Mouse (Mus musculus): ENCODE results near the gene Rsph6a. TPM values are rescaled to one million over a fixed set of nuclear protein-coding genes. Genes with fewer than 3 reads are reported as not detected.

Rsph6a gene
- polyA plus RNA-seq, 1 experiment from 2014 or later: not detected

GRCm38 (mm10) chr7:19084921-19085473 lies 30.5 kb downstream of the Rsph6a start:
- Histone ChIP-seq H3K4me1 (peaks cover 48% of the 10 kb centered on the region), H3K9ac (peak overlapping the region; percentile 53; the same call in 1 of the 2 replicates), H3K9me3 (no peaks in the 10 kb centered on the region), H3K27ac (no peak overlapping the region), H3K4me2 (replicated peaks) (peak overlapping the region; percentile 50), H3K36me3 (peaks cover 62% of the 10 kb centered on the region), H3K27me3 (no peaks in the 10 kb centered on the region), H3K4me3 (peak overlapping the region; percentile 27)
- WGBS: 20% methylated on average over 9 of the region's 9 CpGs
- ATAC-seq (ENCODE audit: low FRiP score, low read depth): no peak

GRCm38 (mm10) chr7:19085495-19085894 lies 31.0 kb downstream of the Rsph6a start:
- H3K36me3 ChIP-seq: peaks cover 62% of the 10 kb centered on the region
- H3K27me3 ChIP-seq: no peaks in the 10 kb centered on the region
- H3K4me3 ChIP-seq: peak overlapping the region; percentile 27
- H3K4me1 ChIP-seq: peaks cover 48% of the 10 kb centered on the region
- H3K9ac ChIP-seq: peak overlapping the region; percentile 53; the same call in 1 of the 2 replicates
- WGBS: 10% methylated on average over 6 of the region's 6 CpGs
- no peak for ATAC-seq (ENCODE audit: low FRiP score, low read depth)
- H3K27ac ChIP-seq: no peak overlapping the region
- no peaks in the 10 kb centered on the region for H3K9me3 ChIP-seq
- peak overlapping the region; percentile 50 for H3K4me2 ChIP-seq (replicated peaks)

GRCm38 (mm10) chr7:19086042-19086441 lies 31.6 kb downstream of the Rsph6a start:
- no peak for ATAC-seq (ENCODE audit: low FRiP score, low read depth)
- WGBS: 8% methylated on average over 14 of the region's 14 CpGs
- H3K36me3 ChIP-seq: peaks cover 62% of the 10 kb centered on the region

GRCm38 (mm10) chr7:19086760-19087159 lies 32.3 kb downstream of the Rsph6a start:
- no peak overlapping the region for H3K4me3 ChIP-seq
- no peak for ATAC-seq (ENCODE audit: low FRiP score, low read depth)
- H3K4me2 ChIP-seq (replicated peaks): no peak overlapping the region
- H3K4me1 ChIP-seq: peaks cover 50% of the 10 kb centered on the region
- peaks cover 3% of the 10 kb centered on the region; the same call in 1 of the 2 replicates for H3K27me3 ChIP-seq
- H3K9ac ChIP-seq: no peak overlapping the region
- H3K27ac ChIP-seq: no peak overlapping the region
- H3K9me3 ChIP-seq: no peaks in the 10 kb centered on the region
- peaks cover 58% of the 10 kb centered on the region for H3K36me3 ChIP-seq
- 62% methylated on average over 18 of the region's 18 CpGs for WGBS

More at GRCm38 (mm10) chr7:19086042-19086441, 31.6 kb downstream of the Rsph6a start:
- Histone ChIP-seq H3K9ac (no peak overlapping the region), H3K9me3 (no peaks in the 10 kb centered on the region), H3K4me2 (replicated peaks) (peak overlapping the region; percentile 50), H3K4me3 (peak overlapping the region; percentile 27; the same call in 1 of the 2 replicates), H3K4me1 (peaks cover 48% of the 10 kb centered on the region), H3K27ac (no peak overlapping the region), H3K27me3 (no peaks in the 10 kb centered on the region)

GRCm38 (mm10) chr7:19088813-19089212 lies 34.3 kb downstream of the Rsph6a start:
- no peak overlapping the region for H3K4me3 ChIP-seq

GRCm38 (mm10) chr7:19091913-19092312 lies 37.4 kb downstream of the Rsph6a start:
- 37% methylated on average over 15 of the region's 17 CpGs for WGBS
- no peak overlapping the region for H3K27ac ChIP-seq
- H3K36me3 ChIP-seq: peaks cover 48% of the 10 kb centered on the region
- H3K9me3 ChIP-seq: no peaks in the 10 kb centered on the region
- H3K4me2 ChIP-seq (replicated peaks): peak overlapping the region; percentile 96
- peak overlapping the region; percentile 88; the same call in 1 of the 2 replicates for H3K4me3 ChIP-seq
- no peak for ATAC-seq (ENCODE audit: low FRiP score, low read depth)
- peaks cover 33% of the 10 kb centered on the region for H3K4me1 ChIP-seq
- peak overlapping the region; percentile 68 for H3K9ac ChIP-seq
- H3K27me3 ChIP-seq: peaks cover 7% of the 10 kb centered on the region

More at GRCm38 (mm10) chr7:19088813-19089212, 34.3 kb downstream of the Rsph6a start:
- Histone ChIP-seq H3K27me3 (peaks cover 7% of the 10 kb centered on the region), H3K4me1 (peaks cover 47% of the 10 kb centered on the region), H3K4me2 (replicated peaks) (no peak overlapping the region), H3K9me3 (no peaks in the 10 kb centered on the region), H3K9ac (no peak overlapping the region), H3K36me3 (peaks cover 45% of the 10 kb centered on the region), H3K27ac (no peak overlapping the region)
- WGBS: 36% methylated on average over 10 of the region's 10 CpGs
- no peak for ATAC-seq (ENCODE audit: low FRiP score, low read depth)

- Histone ChIP-seq H3K9me3 (no peaks in the 10 kb centered on the region), H3K4me2 (replicated peaks) (peak overlapping the region; percentile 96), H3K27ac (peak overlapping the region; percentile 93), H3K4me3 (peak overlapping the region; percentile 88), H3K36me3 (peaks cover 48% of the 10 kb centered on the region), H3K9ac (peak overlapping the region; percentile 68), H3K27me3 (peaks cover 7% of the 10 kb centered on the region), H3K4me1 (peaks cover 40% of the 10 kb centered on the region)
- 3% methylated on average over 38 of the region's 38 CpGs for WGBS
- peak; percentile 51 for ATAC-seq (ENCODE audit: low FRiP score, low read depth)
Measured at GRCm38 (mm10) chr7:19092381-19093173, 38.1 kb downstream of the Rsph6a start.

- ATAC-seq (ENCODE audit: low FRiP score, low read depth): peak; percentile 32
- peak overlapping the region; percentile 96 for H3K4me2 ChIP-seq (replicated peaks)
- peak overlapping the region; percentile 93 for H3K27ac ChIP-seq
- H3K4me3 ChIP-seq: peak overlapping the region; percentile 88
- peaks cover 48% of the 10 kb centered on the region for H3K36me3 ChIP-seq
- peaks cover 45% of the 10 kb centered on the region for H3K4me1 ChIP-seq
- no peaks in the 10 kb centered on the region for H3K9me3 ChIP-seq
- peaks cover 7% of the 10 kb centered on the region for H3K27me3 ChIP-seq
- H3K9ac ChIP-seq: peak overlapping the region; percentile 68
- 1% methylated on average over 15 of the region's 15 CpGs for WGBS
Measured at GRCm38 (mm10) chr7:19093174-19093521, 38.7 kb downstream of the Rsph6a start.

GRCm38 (mm10) chr7:19093537-19094385 lies 39.3 kb downstream of the Rsph6a start:
- peak; percentile 88 for ATAC-seq (ENCODE audit: low FRiP score, low read depth)
- H3K9me3 ChIP-seq: no peaks in the 10 kb centered on the region
- peak overlapping the region; percentile 97 for H3K9ac ChIP-seq
- peaks cover 50% of the 10 kb centered on the region for H3K4me1 ChIP-seq
- peaks cover 7% of the 10 kb centered on the region for H3K27me3 ChIP-seq
- H3K4me3 ChIP-seq: peak overlapping the region; percentile 88
- peak overlapping the region; percentile 96 for H3K4me2 ChIP-seq (replicated peaks)
- H3K36me3 ChIP-seq: peaks cover 47% of the 10 kb centered on the region
- under 1% methylated on average over 45 of the region's 45 CpGs for WGBS
- H3K27ac ChIP-seq: peak overlapping the region; percentile 99

GRCm38 (mm10) chr7:19094471-19094825 lies 40.0 kb downstream of the Rsph6a start, which contains the start of gene Six5:
Gene Six5, plus strand, starts transcription at chr7:19094594.
- 0% methylated on average over 17 of the region's 36 CpGs for WGBS
- Histone ChIP-seq H3K4me3 (peak within 1 kb of the TSS; percentile 88), H3K4me2 (replicated peaks) (peak within 1 kb of the TSS; percentile 96), H3K36me3 (peaks cover 50% of the 10 kb centered on the region), H3K27me3 (peaks cover 7% of the 10 kb centered on the region), H3K9me3 (no peaks in the 10 kb centered on the region), H3K9ac (peak within 1 kb of the TSS; percentile 97), H3K4me1 (peaks cover 51% of the 10 kb centered on the region), H3K27ac (peak within 1 kb of the TSS; percentile 99)
- no peak for ATAC-seq (ENCODE audit: low FRiP score, low read depth)

GRCm38 (mm10) chr7:19094826-19095750 lies 40.6 kb downstream of the Rsph6a start:
- H3K27ac ChIP-seq: peak overlapping the region; percentile 99
- peak overlapping the region; percentile 96 for H3K4me2 ChIP-seq (replicated peaks)
- no peak for ATAC-seq (ENCODE audit: low FRiP score, low read depth)
- peak overlapping the region; percentile 97 for H3K9ac ChIP-seq
- no peaks in the 10 kb centered on the region for H3K9me3 ChIP-seq
- under 1% methylated on average over 87 of the region's 87 CpGs for WGBS
- peaks cover 7% of the 10 kb centered on the region for H3K27me3 ChIP-seq
- H3K4me3 ChIP-seq: peak overlapping the region; percentile 88
- peaks cover 51% of the 10 kb centered on the region for H3K4me1 ChIP-seq
- H3K36me3 ChIP-seq: peaks cover 45% of the 10 kb centered on the region
